Mouse (Mus musculus) heart, embryonic 10.5 days (tissue): Measurements from ENCODE around the gene Smarcc1. TPM values are rescaled to one million over a fixed set of nuclear protein-coding genes. Genes with fewer than 3 reads are reported as not detected.
"Not testable (repeated sequence)": the region's sequence is repeated elsewhere in the genome, so short reads cannot be mapped to it uniquely, and the experiment has no call there.

Experiments used
- DNase-seq: peaks from one replicate; pipeline ENCODE4 v3.0.0-alpha.2; 2017; ENCODE audit warnings: low spot score
- H3K27ac ChIP-seq: fragments of 300-500 bp; sonication (generic); 2 replicates; pipeline ENCODE4 v1.5.1; 2016; ENCODE audit warnings: mild to moderate bottlenecking
- H3K27me3 ChIP-seq: fragments of 300-500 bp; sonication (generic); 2 replicates; pipeline ENCODE4 v1.6.1; 2016; ENCODE audit warnings: mild to moderate bottlenecking; ENCODE audit not compliant: poor library complexity, insufficient read depth, severe bottlenecking
- H3K36me3 ChIP-seq: fragments of 300-500 bp; sonication (generic); 2 replicates; pipeline ENCODE4 v1.6.1; 2016; ENCODE audit warnings: mild to moderate bottlenecking, moderate library complexity
- H3K4me1 ChIP-seq: fragments of 300-500 bp; sonication (generic); 2 replicates; pipeline ENCODE4 v1.6.1; 2016; ENCODE audit warnings: mild to moderate bottlenecking
- H3K4me3 ChIP-seq: fragments of 300-500 bp; sonication (generic); 2 replicates; pipeline ENCODE4 v1.5.1; 2016; ENCODE audit warnings: mild to moderate bottlenecking, moderate library complexity
- H3K9me3 ChIP-seq: fragments of 300-500 bp; sonication (generic); 2 replicates; pipeline ENCODE4 v1.6.1; 2016; ENCODE audit warnings: mild to moderate bottlenecking, moderate library complexity
- WGBS: fragments of 180-500 bp; shearing (Covaris S2); methylation state at CpG from one replicate; pipeline ENCODE4 v1.1.7; 2016; 5-methylcytosine and 5-hydroxymethylcytosine counted together
- polyA plus RNA-seq: library from polyadenylated mRNA; unstranded; fragments of >200 nt; fragmentation: Nextera tagmentation; extraction: Ambion mirVana; gene quantifications from 2 replicates; pipeline ENCODE4 v1.2.1, GENCODE M21; 2016

Gene Smarcc1
- polyA plus RNA-seq, 1 experiment from 2014 or later: 119 TPM

GRCm38 (mm10) chr9:110100627-110101600, 16.6 kb upstream of the Smarcc1 start:
- Histone ChIP-seq H3K36me3 (peaks cover 77% of the 10 kb centered on the region), H3K4me1 (peaks cover 8% of the 10 kb centered on the region; the same call in 1 of the 2 replicates), H3K9me3 (no peaks in the 10 kb centered on the region), H3K27ac (peak overlapping the region; percentile 92), H3K27me3 (no peaks in the 10 kb centered on the region), H3K4me3 (peak overlapping the region; percentile 89)
- peak; percentile 96 for DNase-seq
- WGBS: 3% methylated on average over 41 of the region's 41 CpGs

GRCm38 (mm10) chr9:110116353-110116976, 1.0 kb upstream of the Smarcc1 start:
- WGBS: 16% methylated on average over 10 of the region's 10 CpGs
- no peak for DNase-seq
- H3K36me3 ChIP-seq: peaks cover 36% of the 10 kb centered on the region

GRCm38 (mm10) chr9:110117779-110118139, 251 bp downstream of the Smarcc1 start, which contains the start of gene Dhx30:
Gene Dhx30 (minus strand): TSS chr9:110117830.
- peak within 1 kb of the TSS; percentile 95 for H3K4me3 ChIP-seq
- H3K27ac ChIP-seq: peak within 1 kb of the TSS; percentile 97
- H3K27me3 ChIP-seq: no peaks in the 10 kb centered on the region
- H3K36me3 ChIP-seq: peaks cover 23% of the 10 kb centered on the region
- no peaks in the 10 kb centered on the region for H3K9me3 ChIP-seq
- no peak for DNase-seq
- WGBS: 2% methylated on average over 17 of the region's 17 CpGs
- H3K4me1 ChIP-seq: peaks cover 13% of the 10 kb centered on the region

More at GRCm38 (mm10) chr9:110116353-110116976, 1.0 kb upstream of the Smarcc1 start:
- no peaks in the 10 kb centered on the region for H3K27me3 ChIP-seq
- H3K9me3 ChIP-seq: no peaks in the 10 kb centered on the region
- H3K27ac ChIP-seq: peak overlapping the region; percentile 97
- H3K4me1 ChIP-seq: peaks cover 13% of the 10 kb centered on the region
- H3K4me3 ChIP-seq: peak overlapping the region; percentile 95

GRCm38 (mm10) chr9:110118249-110118648, 741 bp downstream of the Smarcc1 start:
- no peak for DNase-seq
- Histone ChIP-seq H3K4me3 (peak overlapping the region; percentile 95), H3K9me3 (no peaks in the 10 kb centered on the region), H3K27me3 (no peaks in the 10 kb centered on the region), H3K4me1 (peaks cover 13% of the 10 kb centered on the region), H3K36me3 (peaks cover 19% of the 10 kb centered on the region), H3K27ac (peak overlapping the region; percentile 97)
- 68% methylated on average over 1 of the region's 1 CpGs for WGBS

GRCm38 (mm10) chr9:110121424-110121823, 3.9 kb downstream of the Smarcc1 start:
- no peak overlapping the region for H3K27ac ChIP-seq
- WGBS: 68% methylated on average over 4 of the region's 4 CpGs

GRCm38 (mm10) chr9:110123322-110123721, 5.8 kb downstream of the Smarcc1 start:
- Histone ChIP-seq H3K4me1 (peaks cover 10% of the 10 kb centered on the region), H3K27ac (no peak overlapping the region), H3K4me3 (no peak overlapping the region), H3K27me3 (no peaks in the 10 kb centered on the region), H3K36me3 (no peaks in the 10 kb centered on the region), H3K9me3 (no peaks in the 10 kb centered on the region)
- 73% methylated on average over 2 of the region's 2 CpGs for WGBS
- no peak for DNase-seq

More at GRCm38 (mm10) chr9:110121424-110121823, 3.9 kb downstream of the Smarcc1 start:
- Histone ChIP-seq H3K9me3 (no peaks in the 10 kb centered on the region), H3K27me3 (no peaks in the 10 kb centered on the region), H3K4me3 (no peak overlapping the region), H3K36me3 (no peaks in the 10 kb centered on the region), H3K4me1 (peaks cover 13% of the 10 kb centered on the region)
- no peak for DNase-seq

GRCm38 (mm10) chr9:110124008-110124540, 6.6 kb downstream of the Smarcc1 start:
- not testable (repeated sequence) for H3K27me3 ChIP-seq, H3K4me1 ChIP-seq, H3K27ac ChIP-seq, H3K9me3 ChIP-seq, DNase-seq, H3K4me3 ChIP-seq, H3K36me3 ChIP-seq
- 56% methylated on average over 2 of the region's 2 CpGs for WGBS

GRCm38 (mm10) chr9:110130896-110131524, 13.5 kb downstream of the Smarcc1 start:
- Histone ChIP-seq H3K27ac (peak overlapping the region; percentile 99), H3K36me3 (peaks cover 15% of the 10 kb centered on the region), H3K4me1 (peaks cover 13% of the 10 kb centered on the region), H3K4me3 (peak overlapping the region; percentile 98), H3K9me3 (no peaks in the 10 kb centered on the region), H3K27me3 (no peaks in the 10 kb centered on the region)
- 25% methylated on average over 10 of the region's 10 CpGs for WGBS
- no peak for DNase-seq

- peak overlapping the region; percentile 99 for H3K27ac ChIP-seq
- WGBS: under 1% methylated on average over 64 of the region's 64 CpGs
- DNase-seq: peak; percentile 99
- H3K27me3 ChIP-seq: no peaks in the 10 kb centered on the region
- no peaks in the 10 kb centered on the region for H3K9me3 ChIP-seq
- H3K4me1 ChIP-seq: peaks cover 13% of the 10 kb centered on the region
- H3K36me3 ChIP-seq: peaks cover 22% of the 10 kb centered on the region
- peak overlapping the region; percentile 98 for H3K4me3 ChIP-seq
These were observed 14.2 kb downstream of the Smarcc1 start for GRCm38 (mm10) chr9:110131525-110132197.

- peak overlapping the region; percentile 99 for H3K27ac ChIP-seq
- no peak for DNase-seq
- peak overlapping the region; percentile 98 for H3K4me3 ChIP-seq
- peaks cover 27% of the 10 kb centered on the region for H3K36me3 ChIP-seq
- WGBS: under 1% methylated on average over 35 of the region's 38 CpGs
- H3K9me3 ChIP-seq: no peaks in the 10 kb centered on the region
- H3K27me3 ChIP-seq: no peaks in the 10 kb centered on the region
- H3K4me1 ChIP-seq: peaks cover 13% of the 10 kb centered on the region
These were observed 14.7 kb downstream of the Smarcc1 start for GRCm38 (mm10) chr9:110132201-110132605.

GRCm38 (mm10) chr9:110132921-110133320, 15.4 kb downstream of the Smarcc1 start:
- Histone ChIP-seq H3K9me3 (no peaks in the 10 kb centered on the region), H3K4me3 (peak overlapping the region; percentile 98), H3K36me3 (peaks cover 31% of the 10 kb centered on the region), H3K4me1 (peaks cover 13% of the 10 kb centered on the region), H3K27me3 (no peaks in the 10 kb centered on the region), H3K27ac (no peak overlapping the region)
- DNase-seq: no peak
- WGBS: 58% methylated on average over 6 of the region's 6 CpGs

- Histone ChIP-seq H3K36me3 (peaks cover 36% of the 10 kb centered on the region), H3K4me3 (0 out of 2 replicates have a peak overlapping the region, but pooled peaks have one; percentile 98), H3K4me1 (peaks cover 13% of the 10 kb centered on the region), H3K27me3 (no peaks in the 10 kb centered on the region), H3K27ac (no peak overlapping the region), H3K9me3 (no peaks in the 10 kb centered on the region)
- 80% methylated on average over 5 of the region's 5 CpGs for WGBS
- DNase-seq: no peak
These were observed 16.7 kb downstream of the Smarcc1 start for GRCm38 (mm10) chr9:110134176-110134575.
